Mouse (Mus musculus) hindbrain, embryonic 14.5 days (tissue): Measurements from ENCODE around the gene Sec16a. TPM values are rescaled to one million over a fixed set of nuclear protein-coding genes. Genes with fewer than 3 reads are reported as not detected.

Experiments
- ATAC-seq: fragments of 200-750 bp; cut with Nextera tagmentation; 2 replicates; pipeline ENCODE4 v1.8.0; 2017; ENCODE audit warnings: moderate number of reproducible peaks, mild to moderate bottlenecking, moderate TSS enrichment, moderate library complexity; ENCODE audit not compliant: low FRiP score
- DNase-seq: peaks from one replicate; pipeline ENCODE4 v3.0.0-alpha.2; 2015; ENCODE audit warnings: low spot score
- H3K27ac ChIP-seq: fragments of 300-500 bp; sonication (generic); 2 replicates; pipeline ENCODE4 v1.5.1; 2014; ENCODE audit warnings: mild to moderate bottlenecking, moderate library complexity
- H3K27me3 ChIP-seq: fragments of 300-500 bp; sonication (generic); 2 replicates; pipeline ENCODE4 v1.6.1; 2014; ENCODE audit warnings: mild to moderate bottlenecking, low read length, mixed read lengths; ENCODE audit not compliant: control insufficient read depth, insufficient read depth
- H3K36me3 ChIP-seq: fragments of 300-500 bp; sonication (generic); replicated peaks from 2 replicates; pipeline ENCODE4 v1.6.1; 2014; ENCODE audit not compliant: control insufficient read depth, insufficient read depth
- H3K4me1 ChIP-seq: fragments of 300-500 bp; sonication (generic); replicated peaks from 2 replicates; pipeline ENCODE4 v1.6.1; 2014; ENCODE audit warnings: antibody characterized with exemption, low read length, mixed read lengths; ENCODE audit not compliant: control insufficient read depth, insufficient read depth
- H3K4me2 ChIP-seq: fragments of 300-500 bp; sonication (generic); replicated peaks from 2 replicates; pipeline ENCODE4 v1.6.1; 2014; ENCODE audit warnings: mild to moderate bottlenecking, moderate library complexity
- H3K4me3 ChIP-seq: fragments of 300-500 bp; sonication (generic); replicated peaks from 2 replicates; pipeline ENCODE4 v1.5.1; 2014; ENCODE audit warnings: mild to moderate bottlenecking, low read length
- H3K9ac ChIP-seq: fragments of 300-500 bp; sonication (generic); 2 replicates; pipeline ENCODE4 v1.6.1; 2014
- H3K9me3 ChIP-seq: fragments of 300-500 bp; sonication (generic); 2 replicates; pipeline ENCODE4 v1.6.1; 2016; ENCODE audit warnings: low read length; ENCODE audit not compliant: control insufficient read depth
- WGBS: fragments of 180-500 bp; shearing (Covaris S2); extraction: QIAGEN DNeasy Blood & Tissue Kit; methylation state at CpG from one replicate; pipeline ENCODE4 v1.1.7; 2014; 5-methylcytosine and 5-hydroxymethylcytosine counted together
- polyA plus RNA-seq: library from polyadenylated mRNA; unstranded; fragments of >200 nt; fragmentation: Nextera tagmentation; extraction: Ambion mirVana; gene quantifications from 2 replicates; pipeline ENCODE4 v1.2.1, GENCODE M21; 2014

Gene Sec16a
- polyA plus RNA-seq, 1 experiment from 2014 or later: 29.1 TPM

- Histone ChIP-seq H3K9ac (peak overlapping the region; percentile 67), H3K9me3 (no peaks in the 10 kb centered on the region), H3K4me1 (peaks cover 19% of the 10 kb centered on the region), H3K27ac (peak overlapping the region; percentile 90), H3K4me2 (peak overlapping the region; percentile 88), H3K4me3 (peak overlapping the region; percentile 84), H3K27me3 (no peaks in the 10 kb centered on the region), H3K36me3 (peaks cover 11% of the 10 kb centered on the region)
- ATAC-seq (peak; percentile 91), DNase-seq (peak; percentile 88)
- WGBS: under 1% methylated on average over 44 of the region's 44 CpGs
These were observed 840 bp upstream of the Sec16a start for GRCm38 (mm10) chr2:26445666-26446445.

GRCm38 (mm10) chr2:26444368-26444767 lies 648 bp downstream of the Sec16a start:
- peaks cover 26% of the 10 kb centered on the region for H3K36me3 ChIP-seq
- no peaks in the 10 kb centered on the region for H3K27me3 ChIP-seq
- peak overlapping the region; percentile 84 for H3K4me3 ChIP-seq
- no peak for ATAC-seq
- DNase-seq: no peak
- WGBS: 6% methylated on average over 15 of the region's 15 CpGs
- peak overlapping the region; percentile 82 for H3K4me2 ChIP-seq
- peak overlapping the region; percentile 78 for H3K9ac ChIP-seq
- H3K4me1 ChIP-seq: peaks cover 19% of the 10 kb centered on the region
- H3K27ac ChIP-seq: peak overlapping the region; percentile 87
- H3K9me3 ChIP-seq: no peaks in the 10 kb centered on the region

- DNase-seq (no peak), ATAC-seq (no peak)
- 67% methylated on average over 3 of the region's 3 CpGs for WGBS
- peak overlapping the region; percentile 84 for H3K4me3 ChIP-seq
- H3K4me2 ChIP-seq: peak overlapping the region; percentile 82
- H3K27me3 ChIP-seq: no peaks in the 10 kb centered on the region
- H3K9ac ChIP-seq: peak overlapping the region; percentile 78
- peaks cover 31% of the 10 kb centered on the region for H3K36me3 ChIP-seq
- peaks cover 19% of the 10 kb centered on the region for H3K4me1 ChIP-seq
- no peaks in the 10 kb centered on the region for H3K9me3 ChIP-seq
- H3K27ac ChIP-seq: no peak overlapping the region
These were observed 1.1 kb downstream of the Sec16a start for GRCm38 (mm10) chr2:26443876-26444275.

GRCm38 (mm10) chr2:26442843-26443242 lies 2.2 kb downstream of the Sec16a start:
- no peak overlapping the region for H3K9ac ChIP-seq
- DNase-seq (no peak), ATAC-seq (no peak)
- no peak overlapping the region for H3K4me3 ChIP-seq
- peaks cover 41% of the 10 kb centered on the region for H3K36me3 ChIP-seq
- no peak overlapping the region for H3K4me2 ChIP-seq
- 62% methylated on average over 1 of the region's 1 CpGs for WGBS
- no peaks in the 10 kb centered on the region for H3K9me3 ChIP-seq
- no peak overlapping the region for H3K27ac ChIP-seq
- no peaks in the 10 kb centered on the region for H3K27me3 ChIP-seq
- peaks cover 19% of the 10 kb centered on the region for H3K4me1 ChIP-seq

- Histone ChIP-seq H3K27ac (no peak overlapping the region), H3K4me1 (peaks cover 15% of the 10 kb centered on the region), H3K4me2 (no peak overlapping the region), H3K27me3 (no peaks in the 10 kb centered on the region), H3K4me3 (no peak overlapping the region), H3K9ac (no peak overlapping the region), H3K9me3 (no peaks in the 10 kb centered on the region), H3K36me3 (peaks cover 52% of the 10 kb centered on the region)
- ATAC-seq (no peak), DNase-seq (no peak)
- WGBS: 82% methylated on average over 5 of the region's 5 CpGs
These were observed 3.3 kb downstream of the Sec16a start for GRCm38 (mm10) chr2:26441688-26442087.

- WGBS: 97% methylated on average over 4 of the region's 4 CpGs
- Histone ChIP-seq H3K9ac (no peak overlapping the region), H3K4me1 (peaks cover 11% of the 10 kb centered on the region), H3K4me3 (no peak overlapping the region), H3K9me3 (no peaks in the 10 kb centered on the region), H3K27me3 (no peaks in the 10 kb centered on the region), H3K4me2 (no peak overlapping the region), H3K27ac (no peak overlapping the region), H3K36me3 (peaks cover 54% of the 10 kb centered on the region)
- DNase-seq (no peak), ATAC-seq (no peak)
These were observed 3.8 kb downstream of the Sec16a start for GRCm38 (mm10) chr2:26441261-26441660.

- H3K4me1 ChIP-seq: peaks cover 11% of the 10 kb centered on the region
- no peak overlapping the region for H3K27ac ChIP-seq
- DNase-seq: no peak
These were observed 5.3 kb downstream of the Sec16a start for GRCm38 (mm10) chr2:26439671-26440070.

GRCm38 (mm10) chr2:26438373-26438772 lies 6.6 kb downstream of the Sec16a start:
- Histone ChIP-seq H3K9me3 (no peaks in the 10 kb centered on the region), H3K27ac (no peak overlapping the region), H3K4me2 (no peak overlapping the region), H3K27me3 (no peaks in the 10 kb centered on the region), H3K9ac (no peak overlapping the region), H3K4me3 (no peak overlapping the region), H3K4me1 (peaks cover under 1% of the 10 kb centered on the region; the same call in 1 of the 2 replicates), H3K36me3 (peaks cover 83% of the 10 kb centered on the region)
- no peak for DNase-seq
- ATAC-seq: no peak
- WGBS: 90% methylated on average over 7 of the region's 7 CpGs

More at GRCm38 (mm10) chr2:26439671-26440070, 5.3 kb downstream of the Sec16a start:
- H3K27me3 ChIP-seq: no peaks in the 10 kb centered on the region
- WGBS: 91% methylated on average over 6 of the region's 6 CpGs
- no peak overlapping the region for H3K9ac ChIP-seq
- peaks cover 70% of the 10 kb centered on the region for H3K36me3 ChIP-seq
- no peaks in the 10 kb centered on the region for H3K9me3 ChIP-seq
- no peak overlapping the region for H3K4me3 ChIP-seq
- no peak for ATAC-seq
- no peak overlapping the region for H3K4me2 ChIP-seq

GRCm38 (mm10) chr2:26437221-26437620 lies 7.8 kb downstream of the Sec16a start:
- ATAC-seq (no peak), DNase-seq (no peak)
- peak overlapping the region; percentile 37; the same call in 1 of the 2 replicates for H3K9ac ChIP-seq
- H3K36me3 ChIP-seq: peaks cover 95% of the 10 kb centered on the region
- H3K4me2 ChIP-seq: no peak overlapping the region
- 85% methylated on average over 4 of the region's 4 CpGs for WGBS
- no peak overlapping the region for H3K4me3 ChIP-seq
- no peaks in the 10 kb centered on the region for H3K27me3 ChIP-seq
- no peaks in the 10 kb centered on the region for H3K9me3 ChIP-seq
- no peaks in the 10 kb centered on the region for H3K4me1 ChIP-seq
- no peak overlapping the region for H3K27ac ChIP-seq
